Mouse (Mus musculus): Measurements from ENCODE around the gene Trpc6. TPM values are rescaled to one million over a fixed set of nuclear protein-coding genes. Genes with fewer than 3 reads are reported as not detected.

The Trpc6 gene
- total and polyA plus RNA-seq, 2 experiments from 2014 or later: 0.37 to 0.84 TPM

- Histone ChIP-seq H3K4me2 (ENCODE audit: low read depth, low read length) (no peak overlapping the region), H3K9ac (replicated peaks; ENCODE audit: low read depth, low read length) (no peak overlapping the region), H3K4me1 (ENCODE audit: control insufficient read depth, insufficient read depth) (no peaks in the 10 kb centered on the region), H3K36me3 (replicated peaks; ENCODE audit: control insufficient read depth, insufficient read depth, low read length) (no peaks in the 10 kb centered on the region), H3K4me3 (ENCODE audit: low read depth, low read length) (no peak overlapping the region), H3K27ac (ENCODE audit: low read depth) (no peak overlapping the region), H3K9me3 (replicated peaks; ENCODE audit: control insufficient read depth, low read length) (no peaks in the 10 kb centered on the region), H3K27me3 (ENCODE audit: control insufficient read depth, insufficient read depth, low read length) (no peaks in the 10 kb centered on the region)
- 50% methylated on average over 1 of the region's 1 CpGs for WGBS
- no peak for TF ChIP-seq CTCF (IDR thresholded peaks at IDR 0.05; ENCODE audit: low read depth)
- TF ChIP-seq EP300 (IDR thresholded peaks at IDR 0.05; ENCODE audit: low read depth): no peak
- ATAC-seq (ENCODE audit: insufficient read depth, low read depth) (no peak), DNase-seq (ENCODE audit: low spot score) (no peak)
Measured at GRCm38 (mm10) chr9:8672944-8673343, 129.0 kb downstream of the Trpc6 start.

- DNase-seq (ENCODE audit: low spot score) (peak; percentile 7), ATAC-seq (ENCODE audit: insufficient read depth, low read depth) (no peak)
- Histone ChIP-seq H3K27ac (ENCODE audit: low read depth) (no peak overlapping the region), H3K9me3 (replicated peaks; ENCODE audit: control insufficient read depth, low read length) (no peaks in the 10 kb centered on the region), H3K9ac (replicated peaks; ENCODE audit: low read depth, low read length) (no peak overlapping the region), H3K4me2 (ENCODE audit: low read depth, low read length) (no peak overlapping the region), H3K27me3 (ENCODE audit: control insufficient read depth, insufficient read depth, low read length) (no peaks in the 10 kb centered on the region), H3K4me1 (ENCODE audit: control insufficient read depth, insufficient read depth) (no peaks in the 10 kb centered on the region), H3K36me3 (replicated peaks; ENCODE audit: control insufficient read depth, insufficient read depth, low read length) (no peaks in the 10 kb centered on the region), H3K4me3 (ENCODE audit: low read depth, low read length) (no peak overlapping the region)
- TF ChIP-seq EP300 (IDR thresholded peaks at IDR 0.05; ENCODE audit: low read depth) (no peak), CTCF (IDR thresholded peaks at IDR 0.05; ENCODE audit: low read depth) (peak; percentile 41)
- WGBS: 45% methylated on average over 1 of the region's 1 CpGs
Measured at GRCm38 (mm10) chr9:8676607-8677006, 132.7 kb downstream of the Trpc6 start.

GRCm38 (mm10) chr9:8693177-8693576, 149.2 kb downstream of the Trpc6 start:
- Histone ChIP-seq H3K9ac (replicated peaks; ENCODE audit: low read depth, low read length) (no peak overlapping the region), H3K4me1 (ENCODE audit: control insufficient read depth, insufficient read depth) (no peaks in the 10 kb centered on the region), H3K4me3 (ENCODE audit: low read depth, low read length) (no peak overlapping the region), H3K36me3 (replicated peaks; ENCODE audit: control insufficient read depth, insufficient read depth, low read length) (no peaks in the 10 kb centered on the region), H3K27me3 (ENCODE audit: control insufficient read depth, insufficient read depth, low read length) (no peaks in the 10 kb centered on the region), H3K27ac (ENCODE audit: low read depth) (no peak overlapping the region), H3K9me3 (replicated peaks; ENCODE audit: control insufficient read depth, low read length) (no peaks in the 10 kb centered on the region), H3K4me2 (ENCODE audit: low read depth, low read length) (no peak overlapping the region)
- WGBS: 43% methylated on average over 2 of the region's 2 CpGs
- TF ChIP-seq EP300 (IDR thresholded peaks at IDR 0.05; ENCODE audit: low read depth) (no peak), CTCF (IDR thresholded peaks at IDR 0.05; ENCODE audit: low read depth) (no peak)
- ATAC-seq (ENCODE audit: insufficient read depth, low read depth) (no peak), DNase-seq (ENCODE audit: low spot score) (no peak)

- no peak overlapping the region for H3K4me3 ChIP-seq (ENCODE audit: low read depth, low read length)
- ATAC-seq (ENCODE audit: insufficient read depth, low read depth) (no peak), DNase-seq (ENCODE audit: low spot score) (peak; percentile 24)
- no peak overlapping the region for H3K27ac ChIP-seq (ENCODE audit: low read depth)
- peak; percentile 88 for TF ChIP-seq CTCF (IDR thresholded peaks at IDR 0.05; ENCODE audit: low read depth)
- TF ChIP-seq EP300 (IDR thresholded peaks at IDR 0.05; ENCODE audit: low read depth): no peak
- no peak overlapping the region for H3K9ac ChIP-seq (replicated peaks; ENCODE audit: low read depth, low read length)
- no peaks in the 10 kb centered on the region for H3K4me1 ChIP-seq (ENCODE audit: control insufficient read depth, insufficient read depth)
- no peak overlapping the region for H3K4me2 ChIP-seq (ENCODE audit: low read depth, low read length)
- WGBS: 27% methylated on average over 5 of the region's 5 CpGs
- H3K27me3 ChIP-seq (ENCODE audit: control insufficient read depth, insufficient read depth, low read length): no peaks in the 10 kb centered on the region
- no peaks in the 10 kb centered on the region for H3K9me3 ChIP-seq (replicated peaks; ENCODE audit: control insufficient read depth, low read length)
- no peaks in the 10 kb centered on the region for H3K36me3 ChIP-seq (replicated peaks; ENCODE audit: control insufficient read depth, insufficient read depth, low read length)
Measured at GRCm38 (mm10) chr9:8700669-8701068, 156.7 kb downstream of the Trpc6 start.

- Histone ChIP-seq H3K9ac (replicated peaks; ENCODE audit: low read depth, low read length) (no peak overlapping the region), H3K4me3 (ENCODE audit: low read depth, low read length) (no peak overlapping the region), H3K4me2 (ENCODE audit: low read depth, low read length) (no peak overlapping the region), H3K36me3 (replicated peaks; ENCODE audit: control insufficient read depth, insufficient read depth, low read length) (no peaks in the 10 kb centered on the region), H3K27me3 (ENCODE audit: control insufficient read depth, insufficient read depth, low read length) (no peaks in the 10 kb centered on the region), H3K27ac (ENCODE audit: low read depth) (no peak overlapping the region), H3K4me1 (ENCODE audit: control insufficient read depth, insufficient read depth) (no peaks in the 10 kb centered on the region), H3K9me3 (replicated peaks; ENCODE audit: control insufficient read depth, low read length) (no peaks in the 10 kb centered on the region)
- no peak for TF ChIP-seq CTCF (IDR thresholded peaks at IDR 0.05; ENCODE audit: low read depth)
- no peak for TF ChIP-seq EP300 (IDR thresholded peaks at IDR 0.05; ENCODE audit: low read depth)
- 56% methylated on average over 1 of the region's 1 CpGs for WGBS
- DNase-seq (ENCODE audit: low spot score): no peak
- no peak for ATAC-seq (ENCODE audit: insufficient read depth, low read depth)
Measured at GRCm38 (mm10) chr9:8703516-8703915, 159.6 kb downstream of the Trpc6 start.

GRCm38 (mm10) chr9:8703956-8704355, 160.0 kb downstream of the Trpc6 start:
- no peaks in the 10 kb centered on the region for H3K4me1 ChIP-seq (ENCODE audit: control insufficient read depth, insufficient read depth)
- ATAC-seq (ENCODE audit: insufficient read depth, low read depth): no peak
- no peak overlapping the region for H3K4me2 ChIP-seq (ENCODE audit: low read depth, low read length)
- H3K36me3 ChIP-seq (replicated peaks; ENCODE audit: control insufficient read depth, insufficient read depth, low read length): no peaks in the 10 kb centered on the region
- H3K27ac ChIP-seq (ENCODE audit: low read depth): no peak overlapping the region
- DNase-seq (ENCODE audit: low spot score): no peak
- no peak for TF ChIP-seq CTCF (IDR thresholded peaks at IDR 0.05; ENCODE audit: low read depth)
- TF ChIP-seq EP300 (IDR thresholded peaks at IDR 0.05; ENCODE audit: low read depth): no peak
- no peak overlapping the region for H3K9ac ChIP-seq (replicated peaks; ENCODE audit: low read depth, low read length)
- no peaks in the 10 kb centered on the region for H3K9me3 ChIP-seq (replicated peaks; ENCODE audit: control insufficient read depth, low read length)
- 34% methylated on average over 5 of the region's 5 CpGs for WGBS
- no peaks in the 10 kb centered on the region for H3K27me3 ChIP-seq (ENCODE audit: control insufficient read depth, insufficient read depth, low read length)
- H3K4me3 ChIP-seq (ENCODE audit: low read depth, low read length): no peak overlapping the region
